Mouse (Mus musculus) heart, postnatal 14 days (tissue): ENCODE measurements around the gene Ccdc173. TPM values are rescaled to one million over a fixed set of nuclear protein-coding genes. Genes with fewer than 3 reads are reported as not detected.

Experiments
- total RNA-seq, 2 experiments: library from RNA; stranded (reverse); gene quantifications; 2 replicates each; pipeline ENCODE4 v1.2.3; 2021

Gene Ccdc173
- total RNA-seq, 2 experiments from 2014 or later: 0.29 to 0.66 TPM

Other genes with a start within 250 kb of the Ccdc173 start
- gene Lrp2, start 203.5 kb downstream of the Ccdc173 start, total RNA-seq: 1 to 10 TPM; 1.4 to 1.8 TPM
- gene Bbs5, start 142.4 kb downstream of the Ccdc173 start, total RNA-seq: 1 to 10 TPM; 4.3 to 5.0 TPM
- 10 to 100 TPM; 60.5 to 62.0 TPM for gene Klhl41, start 119.5 kb downstream of the Ccdc173 start, total RNA-seq
- 10 to 100 TPM; 29.7 to 30.5 TPM for gene Fastkd1, start 76.1 kb downstream of the Ccdc173 start, total RNA-seq
- 10 to 100 TPM; 44.0 to 44.9 TPM for gene Ppig, start 67.0 kb downstream of the Ccdc173 start, total RNA-seq
- 10 to 100 TPM; 20.7 to 25.0 TPM for gene Phospho2, start within 50 bp of the Ccdc173 start, total RNA-seq
- gene Klhl23, start 32.4 kb upstream of the Ccdc173 start, total RNA-seq: 10 to 100 TPM; 41.1 to 42.8 TPM
- gene Ssb, start 72.0 kb upstream of the Ccdc173 start, total RNA-seq: 10 to 100 TPM; 69.4 to 74.7 TPM
- gene Mettl5, start 96.0 kb upstream of the Ccdc173 start, total RNA-seq: 10 to 100 TPM; 19.1 to 20.2 TPM
- 100 to 1,000 TPM; 110 to 118 TPM for gene Ubr3, start 107.7 kb upstream of the Ccdc173 start, total RNA-seq
- under 1 TPM in 1 of 2 experiments, not detected in 1; 0.05 TPM for gene Myo3b, start 249.6 kb upstream of the Ccdc173 start, total RNA-seq